Mouse (Mus musculus) forelimb bud, embryonic 11.5 days (tissue): ENCODE measurements at regions not wholly inside any gene's neighbourhood (a gene's known extent, or its start where the extent isn't known, plus 50 kb on each side); places are given as distances from the start of the nearest gene placed in this dataset.

Experiments
- DNase-seq: peaks from one replicate; pipeline ENCODE4 v3.0.0-alpha.2; 2012; ENCODE audit warnings: low read depth, low spot score

DNA sequence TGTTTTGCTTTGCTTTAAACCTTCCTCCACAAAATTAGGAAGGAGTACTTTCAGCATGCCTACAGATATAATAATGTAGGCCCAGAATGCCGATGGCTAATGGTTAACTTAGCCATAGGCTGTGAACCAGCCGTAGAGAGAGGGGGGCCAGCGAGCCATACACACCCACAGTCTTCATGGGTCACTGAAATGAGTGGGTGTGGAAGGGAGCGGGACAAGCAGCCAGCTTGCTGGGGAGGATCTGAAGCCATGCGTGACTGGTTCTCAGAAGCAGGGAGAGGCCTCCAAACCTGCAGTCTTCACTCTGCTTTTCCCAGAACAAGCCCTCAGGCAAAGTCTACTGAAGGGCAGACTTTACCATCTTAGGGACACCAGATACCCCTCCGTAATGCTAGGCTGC, 50.8 kb upstream of the Ptpn13 start:
- DNase-seq = no peak

DNA sequence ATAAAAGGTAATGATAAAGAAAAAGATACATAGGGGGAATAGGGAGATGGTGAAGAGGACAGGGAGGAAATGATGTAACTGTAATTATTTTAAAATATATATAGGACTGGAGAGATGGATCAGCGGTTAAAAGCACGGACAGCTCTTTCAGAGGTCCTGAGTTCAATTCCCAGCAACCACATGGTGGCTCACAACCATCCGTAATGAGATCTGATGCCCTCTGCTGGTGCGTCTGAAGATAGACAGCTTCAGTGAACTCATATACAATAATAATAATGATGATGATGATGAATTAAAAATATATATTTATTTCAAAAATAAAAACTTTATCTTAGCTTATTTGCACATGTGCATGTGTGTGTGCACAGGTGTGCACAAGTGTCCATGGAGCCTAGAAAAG, 51.9 kb upstream of the Ptpn13 start:
- no peak for DNase-seq

DNA sequence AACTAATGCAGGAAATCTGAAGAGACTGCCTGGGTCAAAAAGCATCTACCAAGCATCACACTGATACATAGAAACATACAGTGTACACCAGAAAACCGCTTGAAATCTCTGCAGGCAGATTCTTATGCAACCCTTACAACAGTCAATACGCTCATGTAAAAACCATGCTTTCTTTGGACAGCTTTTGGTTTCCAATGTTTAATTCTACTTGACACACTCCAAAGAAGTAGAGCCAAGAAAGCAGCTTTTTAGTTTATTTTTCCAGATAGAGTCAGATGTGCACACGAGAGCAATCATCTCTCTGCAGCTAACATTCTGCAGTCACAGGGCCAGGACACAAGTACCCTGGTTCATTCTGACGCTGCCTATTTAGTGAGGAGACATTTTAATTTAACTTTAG, 54.5 kb upstream of the Ptpn13 start:
- no peak for DNase-seq

DNA sequence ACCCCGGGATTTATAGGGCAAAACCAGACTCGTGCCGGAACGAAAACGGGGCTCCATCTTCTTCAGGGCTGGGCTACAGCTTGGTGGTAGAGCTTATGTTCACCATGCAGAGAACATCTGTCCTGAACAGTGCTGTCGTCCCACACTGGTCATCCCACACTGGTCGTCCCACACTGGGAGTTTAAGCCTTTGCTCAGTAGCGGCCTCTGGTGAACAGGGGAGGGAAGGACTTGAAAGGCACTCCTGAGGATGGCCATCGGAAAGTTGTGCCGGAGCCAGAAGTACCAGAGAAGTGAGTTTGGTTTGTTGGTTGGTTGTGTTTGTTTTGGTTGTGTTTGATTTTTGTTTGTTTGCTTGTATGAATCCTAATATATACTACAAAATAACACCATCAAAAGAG, 56.0 kb upstream of the Ptpn13 start:
- no peak for DNase-seq

DNA sequence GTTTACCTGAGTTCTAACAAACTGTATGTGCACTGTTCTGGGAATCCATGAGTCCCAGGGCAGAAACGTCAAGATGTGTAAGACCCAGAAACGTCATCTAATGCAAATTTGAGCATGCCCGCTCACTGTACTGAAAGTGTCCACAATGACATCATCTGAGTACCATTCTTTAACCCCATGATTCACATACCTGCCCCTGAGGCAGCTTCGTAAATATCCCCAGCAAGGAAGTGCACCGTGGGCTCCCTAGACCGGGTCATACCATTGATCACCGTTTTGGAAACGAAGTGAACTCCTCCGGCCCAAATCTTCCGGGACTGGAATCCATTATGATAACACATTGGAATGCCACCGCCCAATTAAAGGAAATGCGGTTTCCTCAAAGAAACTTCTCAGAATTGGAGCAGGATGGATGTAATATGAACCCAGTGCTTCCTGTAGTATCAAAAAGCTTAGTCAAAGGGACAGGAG, 57.8 kb upstream of the Ptpn13 start:
- peak; percentile 30 for DNase-seq

DNA sequence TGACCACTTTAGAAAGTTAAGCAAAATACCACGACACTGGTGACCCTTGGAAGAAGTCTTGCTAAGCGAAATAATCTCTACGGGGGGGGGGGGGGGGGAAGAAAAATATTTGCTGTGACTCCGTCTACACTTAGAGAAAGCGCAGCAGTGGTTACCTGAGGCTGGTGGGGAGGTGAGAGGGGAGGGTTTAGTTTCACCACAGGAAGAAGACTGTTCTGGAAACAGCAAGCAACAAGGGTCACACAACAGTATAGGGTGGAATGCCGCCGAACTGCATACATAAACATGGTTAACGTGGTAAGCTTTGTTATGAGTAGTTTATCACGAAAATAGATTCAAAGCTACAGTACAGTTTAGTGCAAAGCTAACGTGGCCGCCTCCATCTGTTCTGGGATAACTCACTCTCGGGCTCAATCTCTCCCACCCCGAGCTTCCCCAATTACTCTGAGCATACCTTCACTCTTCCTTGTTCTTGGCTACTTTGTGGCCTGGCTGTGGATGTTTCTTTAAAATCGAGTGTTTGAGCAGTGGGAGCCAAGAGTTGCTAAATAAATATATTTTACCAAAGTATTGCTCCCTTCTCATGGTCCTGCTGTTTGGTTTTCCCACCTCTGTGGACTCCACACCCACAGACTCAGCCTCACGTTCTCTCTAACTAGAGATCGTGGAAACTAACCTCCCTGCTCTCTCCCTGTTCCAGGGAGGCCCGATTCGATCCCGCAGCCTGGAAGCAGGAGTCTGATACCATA, 59.1 kb upstream of the Ptpn13 start:
- DNase-seq = no peak

DNA sequence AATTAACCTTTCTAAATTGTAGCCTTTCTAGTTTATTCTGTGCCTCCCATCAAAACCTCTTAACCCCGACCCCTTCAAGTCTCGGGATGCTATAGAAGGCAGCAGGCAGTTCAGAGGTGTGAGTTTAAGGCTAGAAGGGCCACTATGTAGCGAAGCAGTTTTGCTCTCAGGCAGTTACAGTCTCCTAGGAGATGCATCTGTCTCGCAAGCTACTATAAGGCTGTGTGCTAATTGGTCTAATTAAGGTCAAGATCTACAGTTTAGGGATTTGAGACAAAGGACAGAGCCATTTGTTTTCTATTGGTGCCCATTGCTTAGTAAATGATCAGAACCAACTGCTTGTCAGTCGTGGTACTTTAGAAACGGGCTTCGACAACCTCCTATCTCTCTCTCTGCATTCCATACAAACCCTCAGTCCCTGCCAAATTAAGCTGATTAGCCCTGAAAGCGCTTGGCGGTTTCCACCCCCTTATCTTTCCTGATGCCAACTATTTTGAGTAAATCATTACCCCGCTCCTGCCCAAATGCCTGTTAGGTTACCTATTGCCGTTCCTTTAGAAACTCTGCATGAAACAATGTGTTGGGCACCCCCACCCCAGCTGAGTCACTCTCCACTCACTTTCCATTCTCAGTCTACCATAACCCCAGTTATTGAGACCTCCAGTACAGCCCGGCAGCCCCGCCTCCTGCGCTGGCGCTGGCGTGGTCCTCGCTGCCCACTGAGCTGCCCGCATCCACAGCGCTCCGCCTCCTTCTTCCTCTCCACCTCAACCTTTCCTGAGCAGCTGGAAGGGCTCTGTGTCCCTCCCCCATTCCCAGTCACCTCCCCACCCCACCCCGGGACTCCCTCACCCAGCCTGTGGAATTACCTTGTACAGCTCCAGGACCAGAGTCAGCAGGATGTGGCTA, 59.9 kb upstream of the Ptpn13 start:
- DNase-seq = no peak

DNA sequence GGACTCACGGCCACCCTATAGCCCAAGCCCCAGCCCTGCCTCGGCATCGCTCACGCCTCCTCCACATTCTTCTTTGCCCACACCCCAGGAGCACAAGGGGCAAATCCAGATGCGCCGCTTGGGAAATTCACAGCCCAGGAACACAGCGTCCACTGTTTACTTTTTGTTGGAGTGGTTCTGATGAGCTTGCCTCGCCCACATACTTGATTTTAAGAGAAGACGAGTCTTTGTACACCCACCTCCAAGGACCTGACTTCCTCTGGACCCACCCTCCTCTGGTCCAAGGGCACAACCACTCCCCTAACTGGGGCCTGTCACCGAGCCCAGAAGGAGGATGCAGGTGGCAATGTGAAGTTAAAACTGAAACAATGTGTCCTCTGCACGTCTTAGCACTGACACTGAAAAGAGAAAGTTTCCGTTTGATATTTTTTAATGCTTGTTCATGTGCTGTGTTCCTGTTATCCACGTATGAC, 64.2 kb upstream of the Ptpn13 start:
- no peak for DNase-seq

DNA sequence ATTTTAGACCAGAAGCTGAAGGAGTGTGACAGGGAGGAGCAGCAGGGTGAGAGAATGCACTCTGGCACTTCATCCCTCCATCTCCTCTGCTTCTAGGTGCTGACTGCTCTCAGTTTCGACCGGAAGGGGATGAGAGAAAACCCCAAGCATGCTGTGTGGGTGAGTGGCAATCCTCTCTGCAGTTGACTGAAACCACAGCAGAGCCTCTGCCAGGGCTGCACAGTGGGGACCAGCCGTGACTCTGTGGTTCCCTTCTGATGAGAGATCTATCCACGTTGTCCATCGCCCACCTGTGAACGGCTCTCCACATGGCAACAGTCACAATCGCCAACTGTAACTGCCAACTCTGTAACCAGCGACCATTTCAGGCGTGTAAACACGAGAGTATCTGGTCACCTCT, 64.6 kb upstream of the Ptpn13 start:
- DNase-seq = no peak

DNA sequence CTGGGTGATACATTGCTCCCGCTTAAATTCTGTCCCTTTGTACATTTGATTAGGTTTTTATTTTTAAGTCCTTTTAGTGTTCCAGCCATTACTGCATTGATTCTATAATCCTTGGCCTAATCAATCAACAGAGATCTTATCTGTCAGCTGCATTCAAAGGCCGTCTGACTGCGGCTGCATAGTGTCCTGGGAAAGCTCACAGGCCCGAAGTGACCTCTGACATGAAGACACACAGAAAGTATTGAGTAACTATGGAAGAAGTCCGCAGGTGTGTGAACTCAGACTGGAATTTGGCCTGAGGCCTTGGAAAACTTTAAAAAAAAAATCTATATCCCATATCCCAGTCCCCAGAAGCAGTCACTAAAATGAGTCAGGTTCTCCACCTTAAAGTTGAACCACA, 67.4 kb upstream of the Ptpn13 start:
- DNase-seq = no peak

DNA sequence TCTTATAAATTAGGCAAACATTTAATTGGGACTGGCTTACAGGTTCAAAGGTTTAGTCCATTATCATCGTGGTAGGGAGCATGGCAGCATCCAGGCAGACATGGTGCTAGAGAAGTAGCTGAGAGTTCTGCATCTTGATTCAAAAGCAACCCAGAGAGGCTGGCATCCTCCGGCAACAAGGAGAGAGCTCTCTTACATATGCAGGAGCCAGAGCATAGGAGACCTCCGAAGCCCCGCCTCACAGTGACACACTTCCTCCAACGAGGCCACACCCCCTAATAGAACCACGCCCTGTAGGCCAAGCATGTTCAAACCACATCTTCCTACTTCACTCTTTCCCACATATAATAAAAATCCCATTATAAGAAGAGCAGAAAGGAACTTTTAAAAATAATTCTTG, 68.5 kb upstream of the Ptpn13 start:
- peak; percentile 27 for DNase-seq

DNA sequence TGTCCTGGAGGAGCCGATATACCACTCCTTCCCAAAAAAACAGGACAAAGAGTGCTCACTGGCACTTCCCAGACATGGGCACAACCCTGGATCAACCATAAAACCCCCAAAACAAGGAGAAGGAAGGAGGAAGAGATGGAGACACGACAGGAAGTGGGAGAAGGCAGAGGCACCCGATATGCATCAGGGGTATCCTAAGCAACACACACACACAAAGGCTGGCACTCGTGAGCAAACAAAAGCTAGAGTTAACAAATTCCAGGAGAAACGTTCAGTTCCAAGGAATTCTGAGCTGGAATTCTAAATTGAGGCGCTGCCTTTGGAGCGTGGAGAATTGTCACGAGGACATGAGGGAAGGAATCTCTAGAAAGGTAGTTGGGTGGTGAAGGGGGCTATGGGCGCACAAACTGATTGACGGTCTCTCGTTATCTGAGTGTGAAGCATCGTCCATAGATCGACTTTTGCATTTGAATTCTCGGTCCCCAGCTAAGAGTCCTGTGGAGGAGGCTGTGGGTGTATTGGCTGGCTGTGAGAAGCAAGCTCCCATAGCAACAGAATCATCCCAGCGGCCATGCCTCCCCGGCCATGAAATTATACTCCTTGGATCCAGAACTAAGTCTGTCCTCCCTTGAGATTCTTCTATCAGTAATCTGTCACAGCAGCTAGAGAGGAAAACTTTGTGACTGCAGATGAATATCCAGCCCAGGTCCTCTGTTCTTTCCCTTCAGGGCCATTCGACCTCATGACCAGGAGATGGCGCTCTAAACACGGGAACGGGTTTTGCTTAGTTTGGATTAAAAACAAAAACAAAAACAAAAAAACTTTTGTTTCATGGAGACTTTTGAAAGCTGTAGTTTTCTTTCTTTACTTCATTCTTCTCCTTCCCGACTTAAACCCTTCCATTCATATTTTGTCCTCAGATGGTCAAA, 69.4 kb upstream of the Ptpn13 start:
- DNase-seq = peak; percentile 64

DNA sequence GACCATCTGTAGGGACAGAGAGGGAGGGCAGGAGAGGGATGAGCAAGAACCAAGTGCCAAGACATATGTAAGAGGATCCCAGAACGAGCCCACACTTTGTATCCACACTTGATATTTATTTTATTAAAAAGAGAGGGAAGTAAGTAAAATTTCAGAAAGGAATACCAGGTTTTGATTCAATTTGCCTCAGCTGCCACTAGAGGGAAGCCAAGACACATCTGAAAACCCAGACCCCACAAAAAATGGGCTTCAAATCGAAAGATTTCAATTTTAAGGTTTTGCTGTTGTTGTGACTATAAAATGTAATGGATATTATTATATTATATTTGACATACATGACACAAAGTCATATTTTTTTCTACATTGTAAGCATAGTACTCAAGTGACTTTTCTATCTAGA, 81.1 kb upstream of the Ptpn13 start:
- peak; percentile 43 for DNase-seq

DNA sequence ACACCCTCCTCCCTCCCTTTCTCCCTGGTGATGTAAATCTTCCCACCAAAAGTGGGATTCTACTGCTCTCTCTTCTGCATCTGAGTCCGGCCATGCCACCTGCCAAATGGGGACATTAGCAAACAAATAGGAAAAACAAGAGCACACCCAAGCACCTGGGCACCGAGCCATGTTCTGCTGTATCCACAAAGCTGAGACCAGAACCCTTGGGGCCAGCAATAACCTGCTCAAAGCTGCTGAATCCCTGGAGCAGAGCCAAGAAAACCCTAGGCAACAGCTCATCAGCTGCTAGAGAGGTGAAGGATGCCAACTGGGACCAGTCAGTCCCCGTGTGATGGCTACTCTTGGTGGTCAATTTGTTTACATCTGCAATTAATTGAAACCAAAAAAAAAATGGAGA, 83.5 kb upstream of the Ptpn13 start:
- no peak for DNase-seq

DNA sequence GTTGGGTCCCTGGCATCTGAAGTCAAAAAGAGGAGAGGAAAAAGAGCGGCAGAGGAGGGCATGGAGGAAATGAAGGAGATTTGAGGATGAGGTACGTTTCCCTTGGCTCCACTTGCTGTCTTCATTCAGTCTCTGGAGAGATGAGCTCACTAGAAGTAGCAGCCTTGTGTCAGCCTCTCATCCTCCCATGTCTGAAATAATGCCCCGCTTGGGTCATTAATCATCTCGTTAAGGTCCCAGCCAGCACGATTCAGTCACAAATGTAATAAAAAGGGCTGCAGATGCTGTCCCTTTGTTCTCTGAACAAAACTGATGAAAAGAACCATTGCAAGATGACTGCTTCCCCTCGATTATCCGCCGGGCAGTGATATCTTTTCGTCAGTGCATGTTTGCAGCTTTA, 84.4 kb upstream of the Ptpn13 start:
- no peak for DNase-seq

DNA sequence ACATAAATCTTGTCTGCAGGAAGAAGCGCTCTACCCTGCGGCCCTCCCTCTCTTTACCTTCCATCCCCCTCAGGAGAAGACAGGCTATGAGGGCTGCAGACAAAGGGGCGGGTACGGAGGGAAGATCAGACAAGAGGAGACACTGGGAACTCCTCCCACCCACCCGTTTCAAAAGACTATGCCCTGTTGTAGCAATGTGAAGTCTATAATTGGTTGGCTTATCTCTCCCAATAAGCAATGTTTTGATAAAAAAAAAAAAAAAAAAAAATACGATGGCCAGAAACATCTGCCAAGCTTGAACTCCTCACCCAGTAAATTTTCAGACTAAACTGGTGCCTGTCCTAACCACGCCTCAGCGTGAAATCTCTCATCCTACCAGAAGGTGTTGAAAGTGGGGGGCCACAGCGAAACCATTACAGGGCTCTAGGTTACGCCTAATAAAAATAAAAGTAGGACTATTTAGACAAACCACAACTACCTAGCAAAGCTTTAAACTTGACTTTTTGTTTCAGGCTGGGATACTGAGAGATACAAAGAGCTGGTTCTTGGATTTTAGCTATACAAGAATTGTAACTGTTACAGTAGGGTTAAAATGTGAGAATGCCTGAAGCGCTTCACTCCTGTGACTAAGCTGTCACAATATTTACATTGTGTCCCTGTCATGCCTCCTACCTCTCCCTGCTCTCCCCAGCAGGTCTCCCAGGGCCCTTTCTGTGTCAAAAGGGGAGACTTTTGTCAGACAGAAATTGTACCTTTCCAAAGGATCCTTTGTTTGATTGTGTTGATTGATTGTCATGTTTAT, 88.1 kb upstream of the Ptpn13 start:
- no peak for DNase-seq

DNA sequence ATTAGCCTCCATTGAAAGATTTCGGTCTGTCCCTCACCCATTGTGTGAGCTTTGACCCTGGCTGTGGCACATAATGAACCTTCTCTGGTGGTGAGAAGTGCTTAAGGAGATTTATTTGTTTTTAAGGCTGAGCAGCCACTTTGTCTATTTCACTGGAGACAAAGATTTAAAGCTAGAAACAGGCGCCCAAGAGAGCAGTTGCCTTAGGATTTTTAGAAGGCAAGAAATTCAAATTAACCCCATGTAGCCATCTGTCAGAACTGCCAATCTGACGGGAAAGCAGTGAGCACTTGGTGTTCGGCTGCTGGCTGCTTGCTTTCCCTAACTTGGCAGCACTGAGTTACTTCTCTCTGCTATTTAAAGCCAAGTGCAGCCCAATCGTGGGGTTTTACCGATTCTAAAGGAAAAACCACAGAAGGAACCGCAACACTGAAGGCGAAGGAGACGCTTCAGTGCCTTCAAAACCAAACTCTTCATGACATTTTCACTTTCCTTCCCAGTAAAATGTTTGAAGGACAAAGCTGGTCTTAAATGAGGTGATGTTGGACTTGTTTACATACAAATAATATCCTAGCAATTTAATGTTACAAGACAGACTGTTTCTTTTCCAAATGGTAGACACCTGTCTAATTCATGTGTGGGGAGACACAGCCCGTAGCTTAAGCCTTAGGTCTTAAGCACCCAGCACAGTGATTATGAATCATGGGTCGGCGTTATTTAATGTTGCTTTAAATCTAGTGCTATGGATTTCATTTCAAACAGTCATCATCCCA, 88.9 kb upstream of the Ptpn13 start:
- peak; percentile 42 for DNase-seq

DNA sequence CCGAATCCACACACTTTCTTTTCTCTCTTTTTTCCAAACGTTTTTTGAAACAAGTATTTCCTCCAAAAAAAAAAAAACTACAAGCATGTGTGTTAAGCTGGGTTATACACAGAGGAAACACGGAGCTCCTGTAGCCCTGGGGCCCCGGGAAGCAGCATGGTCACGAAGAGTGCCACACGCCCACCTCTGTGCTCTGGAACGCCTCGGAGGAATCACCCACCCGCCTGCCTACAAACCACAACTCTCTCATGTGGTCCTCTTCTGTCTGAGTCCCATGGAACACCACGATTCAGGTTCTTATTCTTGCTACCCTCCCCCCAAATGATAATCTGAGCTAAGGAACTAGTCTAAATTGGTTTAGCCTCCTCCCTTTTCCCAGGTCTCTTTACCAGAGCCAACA, 98.6 kb upstream of the Ptpn13 start:
- no peak for DNase-seq

DNA sequence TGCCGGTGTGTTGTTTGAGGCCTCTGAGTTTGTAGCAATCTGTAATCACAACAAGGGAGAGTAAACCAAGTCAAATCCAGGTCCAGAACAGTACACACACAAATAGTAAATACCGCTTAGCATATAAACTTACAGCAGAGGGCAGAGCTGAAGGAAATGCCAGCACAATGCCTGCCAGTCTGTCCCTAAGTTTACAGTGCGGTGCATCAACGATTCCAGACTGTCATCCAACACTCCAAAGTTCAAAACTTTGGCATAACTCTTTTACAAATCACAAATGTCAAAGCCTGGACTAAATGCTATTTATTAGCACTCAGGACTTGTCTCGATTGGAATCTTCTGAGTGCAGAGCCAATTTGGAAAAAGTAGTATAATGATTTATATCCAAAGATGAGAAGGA, 104.7 kb upstream of the Ptpn13 start:
- DNase-seq = no peak
